Mouse (Mus musculus) embryonic stem cell, embryonic (primary cell): ENCODE data around the gene Dhx33.

Experiments used
- CTCF ChIA-PET, 4 experiments: fragments of 300-600 bp in 2 of 4; fragments of 350-600 bp in 2 of 4; sonication (Branson Sonifier 250); formaldehyde crosslinking; loops; one replicate each; lab custom pipeline; 2022; ENCODE audit warnings: inconsistent platforms in 2 of 4; lab: Charles Lee
- POLR2A ChIA-PET, 4 experiments: fragments of 300-600 bp in 2 of 4; fragments of 350-600 bp in 2 of 4; sonication (Branson Sonifier 250); formaldehyde crosslinking; loops; one replicate each; lab custom pipeline; 2022; ENCODE audit warnings: antibody characterized with exemption in 4 of 4, inconsistent platforms in 1 of 4; lab: Charles Lee

Dhx33 gene

DNA sequence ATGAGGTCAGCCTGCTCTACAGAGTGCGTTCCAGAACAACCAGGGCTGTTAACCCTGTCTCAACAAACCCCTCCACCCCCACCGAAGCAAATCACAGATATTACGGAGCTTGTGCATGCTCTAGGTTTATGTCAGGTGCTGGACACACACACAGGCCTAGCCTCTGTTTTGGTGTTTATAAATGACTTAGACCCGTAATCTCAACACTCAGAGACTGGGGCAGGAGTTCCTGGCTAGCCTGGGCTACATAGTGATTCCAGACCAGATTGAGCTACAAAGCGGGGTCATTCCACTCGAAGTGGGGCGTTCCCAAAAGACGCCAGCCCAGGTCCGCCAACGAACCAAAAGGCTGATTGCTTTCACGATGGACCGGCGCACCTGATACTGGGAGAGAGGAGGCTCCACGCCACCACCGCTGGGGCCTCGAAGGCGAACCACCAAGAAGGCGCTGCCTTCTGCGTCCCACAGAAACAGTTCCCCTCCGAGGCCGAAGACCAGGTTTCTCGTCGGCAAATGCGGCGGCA lies 34.9 kb downstream of the Dhx33 start:
- ChIA-PET CTCF (interaction anchor here in 3 of 4 experiments (0.5 to 1.2 kb wide), 8 partner anchors 14 to 1086 kb away, joined by 3 to 6 read pairs (median 4); partner anchors contain the start of genes C1qbp (in 1 of the 3), Derl2 (in 1 of the 3), Mis12 (in 1 of the 3) and Rnf167 (in 1 of the 3)), POLR2A (interaction anchor here (0.5 to 13.1 kb wide), 60 partner anchors 9 to 978 kb away, joined by 3 to 216 read pairs (median 5); partner anchors contain the start of genes C1qbp (in 4 of the 4), Derl2 (in 3 of the 4), Dhx33 (in 3 of the 4) and Mis12 (in 3 of the 4))

DNA sequence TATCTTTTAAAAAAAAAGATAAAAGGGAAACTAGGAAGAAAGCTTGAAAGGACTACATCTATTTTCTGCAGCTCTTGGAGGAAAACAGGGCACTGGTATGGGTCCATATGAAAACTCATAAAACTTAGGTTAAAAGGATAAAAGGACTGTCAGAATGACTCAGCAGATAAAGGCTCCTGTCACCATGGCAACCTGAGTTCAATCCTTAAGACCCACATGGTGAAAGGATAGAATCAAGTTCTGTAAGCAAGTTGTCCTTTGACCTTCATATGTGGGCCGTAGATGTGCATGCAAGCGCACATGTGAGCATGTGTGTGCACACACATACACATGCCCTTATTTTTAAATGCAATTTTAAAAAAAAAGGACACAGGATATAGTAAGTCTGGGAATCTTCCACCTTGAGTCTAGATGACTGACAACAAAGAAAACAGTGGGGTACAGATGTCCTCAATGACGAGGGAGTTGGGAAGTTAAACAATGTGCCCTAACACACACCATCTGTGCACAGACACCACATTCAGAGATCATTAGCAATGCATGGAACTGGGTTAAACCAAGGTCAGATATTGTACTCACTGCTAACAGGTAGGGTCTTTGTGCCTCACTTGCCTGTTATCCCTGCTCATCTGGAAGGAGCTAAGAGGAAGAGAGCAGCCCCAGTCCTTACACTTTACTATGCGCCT lies 39.9 kb downstream of the Dhx33 start:
- POLR2A ChIA-PET: interaction anchor here in 3 of 4 experiments (0.6 to 13.1 kb wide), 12 partner anchors 9 to 55 kb away, joined by 3 to 216 read pairs (median 4); partner anchors contain the start of genes C1qbp (in 1 of the 3), Derl2 (in 1 of the 3) and Mis12 (in 1 of the 3)
- CTCF ChIA-PET: no interaction called here

GRCm38 (mm10) chr11:70960786-70961554 lies 43.3 kb downstream of the Dhx33 start:
- CTCF ChIA-PET: interaction anchor here in 1 of 4 experiments (1.0 kb wide), 1 partner anchor 18 kb away, joined by 3 read pairs; no protein-coding TSS in a partner anchor
- POLR2A ChIA-PET: interaction anchor here (0.8 to 13.1 kb wide), 18 partner anchors 8 to 109 kb away, joined by 3 to 216 read pairs (median 7); partner anchors contain the start of genes Nup88 (in 3 of the 4), Rpain (in 3 of the 4), Derl2 (in 2 of the 4) and Mis12 (in 2 of the 4)

DNA sequence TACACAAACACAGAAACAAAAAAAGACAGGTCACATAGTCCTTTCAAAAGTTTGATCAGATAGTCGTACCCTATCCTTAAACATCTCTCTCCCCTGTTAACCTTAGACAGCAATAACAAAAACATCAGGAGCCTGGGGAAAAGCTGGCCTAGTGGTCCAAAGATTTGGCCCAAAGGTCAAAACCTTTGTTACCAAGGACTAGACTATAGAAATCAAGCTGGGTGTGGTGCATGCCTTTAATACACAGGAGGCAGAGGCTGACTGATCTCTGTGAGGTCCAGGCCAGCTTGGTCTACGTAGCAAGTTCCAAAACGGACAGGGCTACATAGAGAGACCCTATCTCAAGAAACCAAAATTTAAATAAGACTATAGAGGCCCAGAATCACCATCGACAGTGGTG lies 49.5 kb downstream of the Dhx33 start:
- ChIA-PET POLR2A (interaction anchor here in 3 of 4 experiments (0.5 to 16.4 kb wide), 26 partner anchors 9 to 73 kb away, joined by 3 to 216 read pairs (median 5); partner anchors contain the start of genes Derl2 (in 3 of the 3), Mis12 (in 3 of the 3), Nup88 (in 2 of the 3) and Rpain (in 2 of the 3)), CTCF (interaction anchor here in 2 of 4 experiments (0.6 to 0.8 kb wide), 2 partner anchors 76 to 366 kb away, joined by 3 to 4 read pairs; no protein-coding TSS in a partner anchor)

DNA sequence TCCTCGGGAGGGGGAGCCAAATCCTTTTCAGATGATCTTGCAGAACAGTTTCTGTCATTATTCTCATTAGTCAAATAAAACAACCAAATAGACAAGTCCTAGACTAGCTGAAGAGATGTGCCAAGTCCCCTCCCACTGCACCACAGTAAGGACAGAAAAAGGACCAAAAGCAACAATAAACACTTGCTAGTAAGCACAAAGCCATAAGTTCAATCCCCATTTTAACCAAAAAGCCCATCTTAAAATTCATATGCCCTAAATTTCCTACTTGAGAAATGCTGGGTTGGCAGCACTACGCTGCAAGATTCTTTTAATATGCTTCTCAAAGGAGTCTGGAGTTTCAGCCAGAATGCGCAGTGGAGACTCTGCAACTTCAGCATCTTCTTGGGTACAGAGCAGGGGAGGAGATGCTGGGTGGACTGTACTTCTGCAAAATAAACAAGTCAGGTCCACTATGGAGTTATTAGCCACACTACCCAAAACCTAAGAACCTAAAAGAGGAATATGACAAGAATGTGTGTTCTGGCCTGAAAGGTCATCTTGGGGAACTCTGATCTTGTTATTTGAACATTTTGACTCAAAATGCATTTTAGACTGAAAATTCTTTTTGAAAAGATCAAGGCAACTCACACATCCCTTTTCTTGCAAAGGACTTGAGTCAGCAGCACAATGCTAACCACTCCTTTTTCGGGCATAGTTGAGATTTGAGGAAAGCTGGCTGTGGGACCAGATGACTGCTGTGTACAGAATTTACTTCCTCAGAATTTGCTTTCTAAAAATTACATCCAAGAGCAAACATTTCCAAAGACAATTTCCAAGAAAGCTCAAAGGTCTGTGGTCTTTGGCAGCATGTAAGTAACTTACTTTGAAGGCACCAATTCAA lies 59.1 kb downstream of the Dhx33 start:
- ChIA-PET CTCF (no interaction called here), POLR2A (interaction anchor here in 1 of 4 experiments (1.1 to 16.4 kb wide), 3 partner anchors 8 to 20 kb away, joined by 4 to 216 read pairs (median 134); partner anchors contain the start of genes Nup88 and Rpain)

GRCm38 (mm10) chr11:70943651-70944050 lies 60.6 kb downstream of the Dhx33 start:
- ChIA-PET POLR2A (interaction anchor here in 3 of 4 experiments (0.8 to 16.4 kb wide), 9 partner anchors 10 to 76 kb away, joined by 3 to 216 read pairs (median 4); partner anchors contain the start of genes Nup88 (in 2 of the 3), Rpain (in 2 of the 3), Derl2 (in 1 of the 3) and Mis12 (in 1 of the 3)), CTCF (no interaction called here)

GRCm38 (mm10) chr11:70942596-70942995 lies 61.6 kb downstream of the Dhx33 start:
- POLR2A ChIA-PET: interaction anchor here in 2 of 4 experiments (1.2 to 16.4 kb wide), 11 partner anchors 9 to 98 kb away, joined by 3 to 216 read pairs (median 4); partner anchors contain the start of genes Nup88 (in 2 of the 2), Rpain (in 2 of the 2), Derl2 (in 1 of the 2) and Mis12 (in 1 of the 2)
- CTCF ChIA-PET: interaction anchor here in 2 of 4 experiments (0.6 to 1.1 kb wide), 4 partner anchors 8 to 33 kb away, joined by 3 to 4 read pairs (median 4); partner anchors contain the start of genes Nup88 (in 2 of the 2) and Rpain (in 1 of the 2)

GRCm38 (mm10) chr11:70935316-70935715 lies 68.9 kb downstream of the Dhx33 start:
- ChIA-PET POLR2A (interaction anchor here in 2 of 4 experiments (0.7 to 10.3 kb wide), 10 partner anchors 10 to 84 kb away, joined by 3 to 134 read pairs (median 5); partner anchors contain the start of genes Nup88 (in 2 of the 2), Rpain (in 2 of the 2), Dhx33 (in 1 of the 2) and Mis12 (in 1 of the 2)), CTCF (no interaction called here)
